Mouse (Mus musculus): ENCODE measurements around the gene Stat2. TPM values are rescaled to one million over a fixed set of nuclear protein-coding genes. Genes with fewer than 3 reads are reported as not detected.
"Not testable (repeated sequence)": the region's sequence is repeated elsewhere in the genome, so short reads cannot be mapped to it uniquely, and the experiment has no call there.

Gene Stat2
- polyA plus RNA-seq, 1 experiment from 2014 or later, result 10.9 TPM

DNA sequence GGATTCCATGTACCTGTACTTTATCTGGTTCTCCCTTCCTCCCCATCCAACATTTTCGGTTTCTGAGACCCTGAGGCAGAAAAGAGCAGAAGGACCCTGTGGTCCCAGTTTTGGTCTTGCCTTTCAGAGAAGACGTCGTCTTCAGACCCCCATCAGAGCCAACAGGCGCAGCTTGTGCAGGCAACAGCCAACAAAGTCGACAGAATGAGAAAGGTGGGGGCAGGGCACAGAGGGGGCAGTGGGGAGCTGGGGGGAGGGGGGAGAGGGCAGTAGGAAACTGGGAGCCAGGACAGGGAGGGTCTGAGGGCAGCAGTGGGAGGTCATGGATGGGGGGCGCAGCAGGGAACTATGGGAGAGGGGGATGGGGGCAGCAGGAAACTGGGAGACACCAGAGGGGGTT, 7.8 kb downstream of the Stat2 start:
- no peak overlapping the region for H3K4me2 ChIP-seq (ENCODE audit: low read length)
- H3K4me3 ChIP-seq (replicated peaks; ENCODE audit: low read depth, low read length), result no peak overlapping the region
- H3K9me3 ChIP-seq (replicated peaks; ENCODE audit: low read length), result no peaks in the 10 kb centered on the region
- no peak overlapping the region for H3K9ac ChIP-seq (ENCODE audit: low read depth, low read length)
- H3K4me1 ChIP-seq (replicated peaks; ENCODE audit: insufficient read depth, low read length), result no peaks in the 10 kb centered on the region
- H3K27ac ChIP-seq, result no peak overlapping the region
- TF ChIP-seq CTCF (IDR thresholded peaks at IDR 0.05; ENCODE audit: low read depth), result no peak
- ATAC-seq (replicated peaks; ENCODE audit: low FRiP score, low read depth), result no peak
- no peaks in the 10 kb centered on the region for H3K27me3 ChIP-seq (ENCODE audit: insufficient read depth, low read length)
- H3K36me3 ChIP-seq (ENCODE audit: insufficient read depth, low read length), result peaks cover 34% of the 10 kb centered on the region
- WGBS, result 65% methylated on average over 6 of the region's 6 CpGs
- DNase-seq (ENCODE audit: low spot score), result no peak

DNA sequence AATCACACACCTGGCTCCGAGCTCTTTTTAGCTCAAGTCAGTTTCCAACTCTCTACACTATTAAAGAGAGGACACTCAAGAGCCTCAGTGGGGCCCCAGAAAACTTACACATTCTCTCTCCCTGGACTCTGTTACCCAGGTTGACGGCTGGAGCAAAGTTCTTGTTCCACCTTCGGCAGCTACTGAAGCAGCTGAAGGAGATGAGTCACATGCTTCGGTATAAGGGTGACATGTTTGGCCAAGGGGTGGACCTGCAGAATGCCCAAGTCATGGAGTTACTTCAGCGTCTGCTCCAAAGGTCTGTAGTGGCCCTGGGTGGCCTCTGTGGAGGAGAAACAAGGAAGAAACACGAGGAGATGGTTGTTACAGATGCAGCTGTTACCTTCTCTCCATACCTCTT, 10.6 kb downstream of the Stat2 start:
- TF ChIP-seq CTCF (IDR thresholded peaks at IDR 0.05; ENCODE audit: low read depth), result no peak
- DNase-seq (ENCODE audit: low spot score), result no peak
- Histone ChIP-seq H3K4me1 (replicated peaks; ENCODE audit: insufficient read depth, low read length) (no peaks in the 10 kb centered on the region), H3K9ac (ENCODE audit: low read depth, low read length) (no peak overlapping the region), H3K4me3 (replicated peaks; ENCODE audit: low read depth, low read length) (no peak overlapping the region), H3K27ac (no peak overlapping the region), H3K4me2 (ENCODE audit: low read length) (no peak overlapping the region), H3K36me3 (ENCODE audit: insufficient read depth, low read length) (peaks cover 48% of the 10 kb centered on the region), H3K9me3 (replicated peaks; ENCODE audit: low read length) (no peaks in the 10 kb centered on the region), H3K27me3 (ENCODE audit: insufficient read depth, low read length) (no peaks in the 10 kb centered on the region)
- WGBS, result 82% methylated on average over 6 of the region's 6 CpGs
- peak; percentile 60 for ATAC-seq (replicated peaks; ENCODE audit: low FRiP score, low read depth)

DNA sequence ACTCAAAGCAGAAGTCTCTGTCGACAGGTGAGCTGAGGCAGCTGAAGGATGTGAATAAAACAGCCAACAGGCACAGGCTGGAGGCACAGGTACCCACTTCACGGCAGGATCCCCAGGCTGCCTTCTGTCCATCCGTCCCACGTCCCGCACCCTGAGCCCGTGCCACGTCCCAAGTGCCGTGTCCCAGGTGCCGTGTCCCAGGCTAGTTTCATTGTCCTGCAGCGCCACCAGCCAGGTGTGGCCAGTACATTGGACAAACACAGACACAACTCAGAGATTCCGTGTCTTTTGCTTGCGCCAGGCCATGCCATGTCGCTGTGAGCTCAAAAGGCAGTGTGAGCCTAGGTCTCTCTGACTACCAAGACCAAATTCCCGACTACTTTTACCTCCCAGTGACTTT, 11.3 kb downstream of the Stat2 start:
- no peak overlapping the region for H3K4me2 ChIP-seq (ENCODE audit: low read length)
- TF ChIP-seq CTCF (IDR thresholded peaks at IDR 0.05; ENCODE audit: low read depth), result no peak
- ATAC-seq (replicated peaks; ENCODE audit: low FRiP score, low read depth) (no peak), DNase-seq (ENCODE audit: low spot score) (no peak)
- no peak overlapping the region for H3K27ac ChIP-seq
- 89% methylated on average over 14 of the region's 14 CpGs for WGBS
- no peak overlapping the region for H3K9ac ChIP-seq (ENCODE audit: low read depth, low read length)
- H3K27me3 ChIP-seq (ENCODE audit: insufficient read depth, low read length), result no peaks in the 10 kb centered on the region
- no peaks in the 10 kb centered on the region for H3K9me3 ChIP-seq (replicated peaks; ENCODE audit: low read length)
- H3K4me3 ChIP-seq (replicated peaks; ENCODE audit: low read depth, low read length), result no peak overlapping the region
- no peaks in the 10 kb centered on the region for H3K4me1 ChIP-seq (replicated peaks; ENCODE audit: insufficient read depth, low read length)
- peaks cover 53% of the 10 kb centered on the region for H3K36me3 ChIP-seq (ENCODE audit: insufficient read depth, low read length)

DNA sequence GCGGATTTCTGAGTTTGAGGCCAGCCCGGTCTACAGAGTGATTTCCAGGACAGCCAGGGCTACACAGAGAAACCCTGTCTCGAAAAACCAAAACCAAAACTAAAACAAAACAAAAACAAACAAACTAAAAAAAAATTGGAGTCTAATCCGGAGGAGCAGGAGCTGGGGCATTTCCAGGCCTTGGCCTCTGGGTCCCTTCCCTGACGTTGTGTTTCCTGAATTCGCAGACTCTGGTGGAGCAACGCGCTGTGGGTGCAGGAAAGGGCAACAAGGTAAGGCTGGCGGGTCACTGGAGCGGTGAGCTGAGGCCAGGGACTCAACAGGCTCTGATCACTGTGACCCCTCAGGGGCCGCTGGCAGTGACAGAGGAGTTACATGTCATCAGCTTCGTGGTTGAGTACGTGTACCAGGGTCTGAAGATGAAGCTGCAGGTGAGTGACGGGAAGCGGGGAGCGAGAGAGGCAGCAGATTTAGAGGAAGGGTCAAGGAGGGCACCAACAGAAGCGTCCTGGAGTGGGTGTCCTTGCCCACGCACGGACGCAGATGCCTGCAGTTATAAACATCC, 12.6 kb downstream of the Stat2 start:
- peaks cover 51% of the 10 kb centered on the region for H3K36me3 ChIP-seq (ENCODE audit: insufficient read depth, low read length)
- no peak; the same call in 1 of the 2 replicates for ATAC-seq (replicated peaks; ENCODE audit: low FRiP score, low read depth)
- no peak for DNase-seq (ENCODE audit: low spot score)

DNA sequence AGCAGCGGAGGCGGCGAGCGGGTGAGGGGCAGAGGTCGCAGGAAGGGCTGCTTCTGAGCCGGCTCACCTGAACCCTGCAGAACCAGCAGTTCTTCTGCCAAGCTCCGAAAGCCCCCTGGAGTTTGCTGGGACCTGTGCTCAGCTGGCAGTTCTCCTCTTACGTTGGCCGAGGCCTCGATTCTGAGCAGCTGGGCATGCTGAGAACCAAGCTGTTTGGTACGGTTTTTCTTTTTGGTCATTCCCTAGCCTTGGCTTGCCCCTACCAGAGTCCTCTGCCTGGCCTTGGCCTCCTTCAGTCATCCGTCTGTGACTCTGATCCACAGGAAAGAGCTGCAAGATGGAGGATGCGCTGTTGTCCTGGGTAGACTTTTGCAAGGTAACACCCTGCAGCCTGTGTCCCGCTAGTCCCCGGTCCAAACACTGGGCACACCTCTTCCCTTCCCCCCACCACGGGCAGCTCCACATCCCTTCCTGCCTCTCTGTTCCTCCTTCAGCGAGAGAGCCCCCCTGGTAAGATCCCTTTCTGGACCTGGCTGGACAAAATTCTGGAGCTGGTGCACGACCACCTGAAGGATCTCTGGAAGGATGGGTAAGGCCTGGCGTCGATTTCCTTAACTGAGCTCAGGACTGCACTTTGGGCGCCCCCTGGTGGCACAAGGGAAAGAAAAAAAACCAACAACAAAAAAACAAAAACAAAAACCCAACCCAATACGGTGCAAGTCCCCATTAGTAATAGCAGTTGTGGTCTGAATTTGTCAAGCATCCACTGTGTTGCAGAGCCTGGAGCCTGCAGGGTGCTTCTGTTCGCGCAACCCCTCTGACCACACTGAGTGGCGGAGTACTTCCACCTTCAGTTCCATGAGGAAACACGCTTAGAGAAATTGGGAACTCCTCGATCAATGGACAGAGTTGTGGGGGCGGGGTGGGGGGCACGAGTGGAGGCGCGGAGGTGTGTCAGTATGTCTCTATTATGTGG, 13.5 kb downstream of the Stat2 start:
- no peak for ATAC-seq (replicated peaks; ENCODE audit: low FRiP score, low read depth)
- H3K4me1 ChIP-seq (replicated peaks; ENCODE audit: insufficient read depth, low read length), result no peaks in the 10 kb centered on the region
- no peaks in the 10 kb centered on the region for H3K27me3 ChIP-seq (ENCODE audit: insufficient read depth, low read length)
- 61% methylated on average over 31 of the region's 31 CpGs for WGBS
- no peak overlapping the region for H3K4me2 ChIP-seq (ENCODE audit: low read length)
- TF ChIP-seq CTCF (IDR thresholded peaks at IDR 0.05; ENCODE audit: low read depth), result peak; percentile 90
- H3K4me3 ChIP-seq (replicated peaks; ENCODE audit: low read depth, low read length), result no peak overlapping the region
- peak; percentile 69 for DNase-seq (ENCODE audit: low spot score)
- H3K9ac ChIP-seq (ENCODE audit: low read depth, low read length), result no peak overlapping the region
- peaks cover 47% of the 10 kb centered on the region for H3K36me3 ChIP-seq (ENCODE audit: insufficient read depth, low read length)
- H3K27ac ChIP-seq, result no peak overlapping the region
- no peaks in the 10 kb centered on the region for H3K9me3 ChIP-seq (replicated peaks; ENCODE audit: low read length)

More for the DNA sequence above, 12.6 kb downstream of the Stat2 start:
- no peak overlapping the region for H3K27ac ChIP-seq
- H3K9me3 ChIP-seq (replicated peaks; ENCODE audit: low read length), result no peaks in the 10 kb centered on the region
- WGBS, result 71% methylated on average over 20 of the region's 20 CpGs
- H3K4me1 ChIP-seq (replicated peaks; ENCODE audit: insufficient read depth, low read length), result no peaks in the 10 kb centered on the region
- no peak overlapping the region for H3K9ac ChIP-seq (ENCODE audit: low read depth, low read length)
- no peak overlapping the region for H3K4me3 ChIP-seq (replicated peaks; ENCODE audit: low read depth, low read length)
- no peak overlapping the region for H3K4me2 ChIP-seq (ENCODE audit: low read length)
- H3K27me3 ChIP-seq (ENCODE audit: insufficient read depth, low read length), result no peaks in the 10 kb centered on the region
- TF ChIP-seq CTCF (IDR thresholded peaks at IDR 0.05; ENCODE audit: low read depth), result no peak

DNA sequence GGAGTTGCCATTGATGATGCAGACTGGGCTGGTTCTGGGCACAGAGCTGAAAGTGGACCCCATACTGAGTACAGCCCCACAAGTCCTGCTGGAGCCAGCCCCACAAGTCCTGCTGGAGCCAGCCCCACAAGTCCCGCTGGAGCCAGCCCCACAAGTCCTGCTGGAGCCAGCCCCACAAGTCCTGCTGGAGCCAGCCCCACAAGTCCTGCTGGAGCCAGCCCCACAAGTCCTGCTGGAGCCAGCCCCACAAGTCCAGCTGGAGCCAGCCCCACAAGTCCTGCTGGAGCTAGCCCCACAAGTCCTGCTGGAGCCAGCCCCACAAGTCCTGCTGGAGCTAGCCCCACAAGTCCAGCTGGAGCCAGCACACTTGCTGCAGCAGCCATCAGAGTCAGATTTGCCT, 20.2 kb downstream of the Stat2 start:
- not testable (repeated sequence) for H3K27me3 ChIP-seq (ENCODE audit: insufficient read depth, low read length); H3K4me3 ChIP-seq (replicated peaks; ENCODE audit: low read depth, low read length); H3K4me1 ChIP-seq (replicated peaks; ENCODE audit: insufficient read depth, low read length); H3K9ac ChIP-seq (ENCODE audit: low read depth, low read length); H3K27ac ChIP-seq; H3K9me3 ChIP-seq (replicated peaks; ENCODE audit: low read length); ATAC-seq (replicated peaks; ENCODE audit: low FRiP score, low read depth); DNase-seq (ENCODE audit: low spot score); H3K4me2 ChIP-seq (ENCODE audit: low read length)
- WGBS, result 100% methylated on average over 1 of the region's 1 CpGs
- H3K36me3 ChIP-seq (ENCODE audit: insufficient read depth, low read length), result peaks cover 39% of the 10 kb centered on the region; the same call in 1 of the 2 replicates

Measured in kidney, postnatal 0 days (tissue).